Mouse (Mus musculus) left cerebral cortex, adult 8-10 months (tissue): ENCODE results near the gene Steap4. TPM values are rescaled to one million over a fixed set of nuclear protein-coding genes. Genes with fewer than 3 reads are reported as not detected.
"Not testable (repeated sequence)": the region's sequence is repeated elsewhere in the genome, so short reads cannot be mapped to it uniquely, and the experiment has no call there.

ENCODE experiments used
- DNase-seq, 2 experiments: peaks; one replicate each; pipeline ENCODE4 v3.0.0; 2022; ENCODE audit warnings: low spot score in 2 of 2
- total RNA-seq, 4 experiments: library from RNA; stranded (reverse); gene quantifications; 2 replicates each; pipeline ENCODE4 v1.2.4; 2022

The Steap4 gene
- total RNA-seq, 4 experiments from 2014 or later = 0.11 to 0.21 (median 0.15) TPM

DNA sequence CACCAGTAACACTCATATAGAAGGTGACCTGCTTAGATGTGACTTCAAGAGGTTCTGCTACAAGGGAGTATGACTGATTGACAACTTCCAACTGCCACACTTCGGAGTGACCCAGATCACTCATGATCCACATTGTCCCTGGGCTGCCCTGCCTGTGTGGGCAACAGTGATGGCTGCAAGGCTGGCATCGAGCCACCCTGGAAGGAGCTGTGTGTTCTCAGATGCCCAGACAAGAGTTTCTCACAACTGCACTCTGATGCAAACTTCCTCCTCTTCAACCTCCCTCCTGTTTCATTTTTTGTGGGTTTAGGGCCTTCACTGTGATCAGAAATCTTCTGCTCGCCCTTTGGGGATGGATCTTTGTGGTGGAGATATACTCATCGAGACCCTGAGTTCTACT lies 28.2 kb downstream of the Steap4 start:
- no peak for DNase-seq

DNA sequence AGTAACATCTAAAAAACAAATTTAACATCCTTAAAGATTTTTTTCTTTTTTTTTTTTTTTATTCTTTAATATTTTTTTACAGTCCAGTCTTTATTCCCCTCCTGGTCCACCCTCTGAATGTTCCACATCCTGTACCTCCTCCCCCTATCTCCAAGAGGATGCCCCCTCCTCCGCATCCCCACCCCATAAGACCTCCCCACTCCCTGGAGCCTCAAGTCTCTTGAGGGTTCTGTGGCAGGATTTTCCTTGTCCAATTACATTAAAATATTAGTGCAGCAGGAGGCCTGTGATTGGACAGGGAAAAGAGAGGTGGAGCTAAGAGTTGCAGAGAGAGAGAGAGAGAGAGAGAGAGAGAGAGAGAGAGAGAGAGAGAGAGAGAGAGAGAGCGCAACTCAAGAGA lies 31.4 kb downstream of the Steap4 start:
- not testable (repeated sequence) for DNase-seq

DNA sequence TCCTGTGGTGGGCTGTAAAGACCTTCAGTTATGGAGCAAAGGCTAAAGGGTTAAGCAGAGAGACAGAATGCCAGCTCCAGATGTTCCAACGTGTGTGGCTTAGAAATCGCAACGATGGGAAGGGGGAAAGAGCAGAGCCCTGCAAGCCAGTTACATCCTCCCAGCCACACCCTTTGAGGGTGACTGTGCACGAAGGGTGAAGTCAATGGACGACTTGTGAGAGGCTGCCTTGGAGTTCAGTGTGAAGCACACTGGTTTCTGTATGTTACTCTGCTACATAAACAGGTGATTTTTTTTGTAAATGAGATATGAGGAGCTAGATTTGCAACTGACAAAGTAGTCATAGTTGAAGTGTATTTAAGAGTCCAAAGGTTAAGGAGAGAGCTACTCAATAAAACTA lies 33.5 kb downstream of the Steap4 start:
- DNase-seq = no peak

DNA sequence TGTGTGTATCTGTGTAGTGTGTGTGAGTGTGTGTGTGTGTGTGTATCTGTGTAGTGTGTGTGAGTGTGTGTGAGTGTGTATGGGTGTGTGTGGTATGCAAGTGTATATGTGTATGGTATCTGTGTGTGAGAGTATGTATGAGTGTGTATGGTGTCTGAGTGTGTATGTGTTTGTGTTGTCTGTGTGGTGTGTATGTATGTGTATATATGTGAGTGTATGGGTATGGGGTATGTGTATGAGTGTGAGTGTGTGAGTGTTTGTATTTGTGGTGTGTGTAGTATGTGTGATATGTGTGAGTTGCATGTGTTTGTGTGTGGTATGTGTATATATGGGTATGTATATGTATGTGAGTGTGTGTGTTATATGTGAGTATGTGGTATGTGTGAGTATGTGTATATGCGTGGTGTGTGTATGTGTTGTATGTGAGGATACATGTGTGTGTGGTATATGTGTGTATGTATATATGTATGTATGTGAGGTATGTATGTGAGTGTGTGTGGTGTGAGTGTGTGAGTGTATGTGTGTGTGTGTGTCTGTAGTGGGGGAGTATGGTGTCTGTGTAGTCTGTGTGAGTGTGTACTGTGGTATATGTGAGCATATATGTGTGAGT lies 35.1 kb downstream of the Steap4 start:
- no peak for DNase-seq

DNA sequence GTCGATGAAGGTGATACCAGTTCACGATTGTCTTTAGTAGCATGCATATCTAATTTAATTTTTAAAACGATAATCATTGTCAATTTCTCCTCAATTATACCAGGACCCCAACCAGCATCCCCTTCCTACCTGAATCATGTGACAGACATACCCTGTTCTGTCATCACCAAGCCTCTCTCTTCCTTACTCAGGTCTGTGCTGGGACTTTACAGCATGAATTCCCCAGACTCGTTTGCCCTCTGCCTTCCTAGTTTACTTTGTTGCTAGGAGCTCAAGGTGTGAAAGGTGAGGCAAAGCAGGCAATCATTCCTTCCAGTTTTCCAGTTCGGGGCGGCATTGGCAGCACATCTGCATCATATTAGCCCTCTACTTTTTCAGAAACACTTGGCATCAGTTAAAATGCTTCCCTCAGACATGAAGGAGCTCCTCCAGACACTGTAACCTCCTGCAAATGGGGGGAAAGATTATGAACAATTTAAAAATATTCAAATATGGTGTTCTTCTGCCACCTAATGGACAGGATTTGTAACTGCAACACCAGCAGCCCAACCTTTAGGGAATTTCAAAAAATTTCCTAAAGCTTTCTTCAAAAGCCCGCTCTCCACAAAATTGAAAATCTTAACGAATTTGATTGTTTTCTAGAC lies 36.3 kb downstream of the Steap4 start:
- DNase-seq = peak in 1 of 2 experiments; percentile 2

DNA sequence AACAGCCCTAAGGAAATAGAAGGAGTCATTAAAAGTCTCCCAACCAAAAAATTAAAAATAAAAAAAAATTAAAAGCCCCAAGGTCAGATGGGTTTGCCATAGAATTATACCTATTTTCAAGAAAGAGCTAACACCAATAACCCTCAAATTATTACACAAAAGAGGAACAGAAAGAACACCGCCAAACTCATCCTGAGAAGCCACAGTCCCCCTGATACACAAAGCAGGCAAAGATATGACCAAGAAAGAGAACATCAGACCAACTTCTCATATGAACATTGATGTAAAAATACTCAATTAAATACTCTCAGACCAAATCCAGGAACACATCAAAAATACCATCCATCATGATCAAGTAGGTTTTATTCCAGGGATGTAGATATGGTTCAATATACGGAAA lies 36.8 kb downstream of the Steap4 start:
- no peak for DNase-seq

DNA sequence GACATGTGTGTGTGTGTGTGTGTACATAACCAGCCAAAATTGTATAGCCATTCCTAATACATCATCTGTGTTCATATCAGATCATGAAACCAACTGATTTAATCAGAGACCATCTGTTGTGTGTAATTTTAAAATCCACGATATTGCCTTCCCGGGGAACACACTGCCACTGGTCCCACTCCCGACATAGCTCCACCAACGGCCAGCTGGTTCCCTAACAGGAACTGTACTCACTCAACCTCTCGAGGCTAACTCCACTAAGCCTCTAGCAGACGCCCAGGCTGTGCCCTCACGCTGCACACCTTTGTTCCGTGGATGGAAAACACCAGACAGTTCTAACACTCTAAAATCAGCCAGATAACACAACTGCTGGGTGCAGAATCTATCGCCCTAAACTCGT lies 40.2 kb downstream of the Steap4 start:
- DNase-seq = peak; percentile 2 to 7

DNA sequence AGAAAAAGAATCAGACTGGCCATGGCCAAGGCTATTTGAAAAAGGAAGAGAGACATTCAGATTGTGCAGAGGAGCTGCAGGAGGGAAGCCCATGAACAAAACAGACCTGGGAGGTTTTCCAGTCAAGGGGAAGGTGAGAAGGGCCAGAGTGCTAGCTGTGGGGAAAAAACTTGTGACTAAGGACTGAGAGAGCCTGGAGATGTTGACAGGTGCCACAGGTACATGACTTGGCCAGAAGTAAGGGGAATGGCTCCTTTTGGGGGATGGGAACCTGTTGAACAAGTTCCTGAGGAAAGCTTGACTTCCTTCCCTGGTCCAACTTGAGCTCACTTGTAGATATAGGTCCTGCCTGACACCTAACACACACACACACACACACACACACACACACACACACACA lies 42.6 kb downstream of the Steap4 start:
- no peak for DNase-seq

DNA sequence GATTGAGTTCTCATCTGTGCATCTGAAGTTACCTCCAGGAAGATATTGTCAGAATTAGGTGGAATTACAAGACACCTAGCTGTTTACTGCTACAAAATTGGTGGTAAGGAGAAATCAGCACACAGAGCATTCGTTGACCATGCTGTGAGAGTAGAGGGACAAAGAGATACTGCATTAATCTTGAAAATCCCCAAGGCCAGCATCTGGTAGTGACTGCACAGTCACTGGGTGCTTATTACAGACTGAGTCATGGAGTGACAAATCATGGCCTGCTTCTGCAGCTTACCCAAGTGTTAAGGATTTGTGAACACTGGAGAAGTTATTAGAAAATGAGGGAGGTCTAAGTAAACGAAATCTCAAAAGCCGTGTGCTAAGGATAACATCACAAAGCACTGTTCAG lies 53.0 kb downstream of the Steap4 start:
- DNase-seq = no peak

Other genes starting within 250 kb of the Steap4 start
- 100 to 1,000 TPM in 2 of 4 experiments, 10 to 100 TPM in 2; 88.7 to 108 (median 99.9) TPM for gene Sri, start 85.6 kb downstream of the Steap4 start, total RNA-seq